Mouse (Mus musculus) liver, postnatal 0 days (tissue): Measurements from ENCODE around the gene Ktn1.

ENCODE experiments used
- CTCF ChIP-seq: sonication (generic); IDR thresholded peaks from 2 replicates; pipeline ENCODE4 v1.5.1; 2016; ENCODE audit warnings: antibody characterized with exemption, low read depth
- EP300 ChIP-seq: IDR thresholded peaks from 2 replicates; pipeline ENCODE4 v1.6.1; 2016; ENCODE audit warnings: antibody characterized with exemption, low read depth, mild to moderate bottlenecking

DNA sequence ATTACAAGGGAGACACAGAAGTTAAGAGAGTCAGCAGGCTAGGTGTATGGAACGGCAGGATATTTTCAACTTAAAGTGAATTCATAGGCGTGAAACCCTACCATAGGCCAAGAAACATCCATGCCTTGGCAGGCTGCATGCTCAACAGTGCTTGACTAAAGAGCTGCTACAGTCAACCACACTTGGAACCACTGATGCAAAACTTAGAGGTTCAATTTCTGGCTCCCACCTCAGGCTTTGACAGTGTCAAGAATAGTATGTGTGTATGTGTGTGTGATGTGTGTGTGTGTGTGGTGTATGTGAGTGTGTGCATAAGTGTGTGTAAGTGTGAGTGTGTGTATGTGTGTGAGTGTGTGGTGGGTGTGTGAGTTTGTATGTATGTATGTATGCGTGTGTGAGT is 127.3 kb downstream of the Ktn1 start:
- no peak for TF ChIP-seq CTCF
- TF ChIP-seq EP300: no peak
